25 mouse cellular contexts compared by ENCODE assay signal in genomic region chr7:140987182-140988138, GRCm38 (mm10). TPM values are rescaled to one million over a fixed set of nuclear protein-coding genes. Genes with fewer than 3 reads are reported as not detected.
DNase-seq lines count a peak whose midpoint lies in the region.
"Had no signal": no experiment of that assay in that cellular context is flagged by ENCODE, and none has a peak within 500 bp of the region (broad histone marks: within the 10 kb centered on the region; RNA-seq: fewer than 3 reads in every experiment).

No protein-coding gene starts in this region.

- DNase-seq in layer of hippocampus, adult 18-20 months (ENCODE audit: low spot score in 2 of 2): peak; percentile 10 to 30
- DNase-seq in layer of hippocampus, postnatal 25 days (ENCODE audit: extremely low spot score in 1 of 2, low spot score in 1 of 2): no peak
- DNase-seq in right cerebral cortex, adult 18-20 months: peak; percentile 62
- no peak for DNase-seq in right cerebral cortex, postnatal 14 days
- DNase-seq in brain, adult 2 months (ENCODE audit: low read depth, low spot score): peak; percentile 79
- peak; percentile 26 to 41 for DNase-seq in right cerebral cortex, postnatal 36 days (ENCODE audit: low spot score in 2 of 2)
- no peak for DNase-seq in thymus, postnatal 0 days (ENCODE audit: low spot score)
- no peak for DNase-seq in yolk sac, embryonic 10.5 days (ENCODE audit: low spot score)
- DNase-seq: adrenal gland, adult 2 months; cerebellum, adult 11 months; cerebellum, postnatal 25 days; forebrain, postnatal 0 days; gastrocnemius, postnatal 25 days; heart, postnatal 14 days; lung, postnatal 10 days; thymus, postnatal 25 days had no signal

RNA-seq across cellular contexts. Expression of gene Ifitm1, which starts 20.4 kb away (rescaled TPM):
- 1 to 10 TPM; 1.1 to 1.7 TPM for total RNA-seq in layer of hippocampus, adult 18-20 months (2021)
- total RNA-seq in layer of hippocampus, postnatal 25 days (2021): 1 to 10 TPM; 1.3 to 1.5 TPM
- polyA plus RNA-seq in thymus, postnatal 0 days (2015; fragmentation: Nextera tagmentation; extraction: Ambion mirVana): 109 and 131 TPM in 2 replicates

RNA-seq across cellular contexts. Expression of gene Ifitm3, which starts 23.1 kb away (rescaled TPM):
- 10 to 100 TPM in 1 of 2 experiments, 1 to 10 TPM in 1; 8.0 to 11.4 TPM for total RNA-seq in layer of hippocampus, adult 18-20 months (2021)
- total RNA-seq in layer of hippocampus, postnatal 25 days (2021): 10 to 100 TPM; 11.9 to 13.8 TPM
- polyA plus RNA-seq in thymus, postnatal 0 days (2015; fragmentation: Nextera tagmentation; extraction: Ambion mirVana): 987 and 1,033 TPM in 2 replicates

RNA-seq across cellular contexts. Expression of gene Ifitm6, which starts 30.3 kb away (rescaled TPM):
- total RNA-seq in layer of hippocampus, adult 18-20 months (2021): not detected
- not detected for total RNA-seq in layer of hippocampus, postnatal 25 days (2021)
- 0.73 and 0.95 TPM in 2 replicates for polyA plus RNA-seq in thymus, postnatal 0 days (2015; fragmentation: Nextera tagmentation; extraction: Ambion mirVana)
- total RNA-seq: gastrocnemius, postnatal 25 days; MEL had no signal
- polyA plus RNA-seq: limb, embryonic 11.5 days; stomach, embryonic 14.5 days had no signal

RNA-seq across cellular contexts. Expression of gene Ifitm2, which starts 31.7 kb away (rescaled TPM):
- 10 to 100 TPM; 11.0 to 12.9 TPM for total RNA-seq in layer of hippocampus, adult 18-20 months (2021)
- 10 to 100 TPM in 1 of 2 experiments, 1 to 10 TPM in 1; 9.7 to 13.4 TPM for total RNA-seq in layer of hippocampus, postnatal 25 days (2021)
- 443 and 459 TPM in 2 replicates for polyA plus RNA-seq in thymus, postnatal 0 days (2015; fragmentation: Nextera tagmentation; extraction: Ambion mirVana)

RNA-seq across cellular contexts. Expression of gene Gm45717, which starts 31.7 kb away (rescaled TPM):
- total RNA-seq in layer of hippocampus, adult 18-20 months (2021): not detected
- total RNA-seq in layer of hippocampus, postnatal 25 days (2021): not detected
- polyA plus RNA-seq in thymus, postnatal 0 days (2015; fragmentation: Nextera tagmentation; extraction: Ambion mirVana): not detected in 2 replicates
- total RNA-seq: adrenal gland, adult 2 months; forebrain, postnatal 0 days; gastrocnemius, postnatal 25 days; heart, postnatal 14 days; MEL had no signal
- polyA plus RNA-seq: adrenal gland, adult 2 months; brain, embryonic 14.5 days; forebrain, postnatal 0 days; hindbrain, embryonic 13.5 days; kidney, embryonic 14.5 days; large intestine, adult 2 months; limb, embryonic 11.5 days; liver, embryonic 15.5 days; midbrain, embryonic 15.5 days; stomach, embryonic 14.5 days had no signal

Comparison
In these comparisons a context has a peak if more than half of its experiments do, and no peak if none do; other contexts are left out.
1. DNase-seq: peak in layer of hippocampus, adult 18-20 months (2 of 2), right cerebral cortex, adult 18-20 months (single experiment), brain, adult 2 months (single experiment) and right cerebral cortex, postnatal 36 days (2 of 2); none in layer of hippocampus, postnatal 25 days (0 of 2), right cerebral cortex, postnatal 14 days (single experiment), thymus, postnatal 0 days (single experiment) and yolk sac, embryonic 10.5 days (single experiment).